Mouse (Mus musculus) intestine, embryonic 14.5 days (tissue): Measurements from ENCODE around the gene 4933406M09Rik. TPM values are rescaled to one million over a fixed set of nuclear protein-coding genes. Genes with fewer than 3 reads are reported as not detected.

Experiments used
- ATAC-seq: fragments of 200-750 bp; cut with Nextera tagmentation; replicated peaks from 2 replicates; pipeline ENCODE4 v1.8.0; 2017; ENCODE audit warnings: low read depth, moderate number of reproducible peaks, moderate TSS enrichment, moderate library complexity; ENCODE audit not compliant: low FRiP score, low TSS enrichment
- DNase-seq: peaks from one replicate; pipeline ENCODE4 v3.0.0-alpha.2; 2018; ENCODE audit warnings: low spot score
- H3K27ac ChIP-seq: fragments of 300-500 bp; sonication (generic); 2 replicates; pipeline ENCODE4 v1.5.1; 2014; ENCODE audit warnings: low read depth, mild to moderate bottlenecking, control low read depth
- H3K27me3 ChIP-seq: fragments of 300-500 bp; sonication (generic); replicated peaks from 2 replicates; pipeline ENCODE4 v1.6.1; 2014; ENCODE audit warnings: low read length, control low read depth; ENCODE audit not compliant: control insufficient read depth, insufficient read depth
- H3K36me3 ChIP-seq: fragments of 300-500 bp; sonication (generic); 2 replicates; pipeline ENCODE4 v1.6.1; 2014; ENCODE audit warnings: low read length, control low read depth; ENCODE audit not compliant: control insufficient read depth, insufficient read depth
- H3K4me1 ChIP-seq: fragments of 300-500 bp; sonication (generic); replicated peaks from 2 replicates; pipeline ENCODE4 v1.6.1; 2014; ENCODE audit warnings: low read length, control low read depth, mixed read lengths; ENCODE audit not compliant: control insufficient read depth, insufficient read depth
- H3K4me2 ChIP-seq: fragments of 300-500 bp; sonication (generic); 2 replicates; pipeline ENCODE4 v1.6.1; 2014; ENCODE audit warnings: low read length
- H3K4me3 ChIP-seq: fragments of 300-500 bp; sonication (generic); 2 replicates; pipeline ENCODE4 v1.5.1; 2014; ENCODE audit warnings: low read depth, low read length, control low read depth, mixed read lengths
- H3K9ac ChIP-seq: fragments of 300-500 bp; sonication (generic); 2 replicates; pipeline ENCODE4 v1.6.1; 2014; ENCODE audit warnings: mild to moderate bottlenecking, low read length
- H3K9me3 ChIP-seq: fragments of 300-500 bp; sonication (generic); 2 replicates; pipeline ENCODE4 v1.6.1; 2016; ENCODE audit warnings: low read length, control low read depth; ENCODE audit not compliant: control insufficient read depth
- WGBS: fragments of 180-500 bp; shearing (Covaris S2); extraction: QIAGEN DNeasy Blood & Tissue Kit; methylation state at CpG from one replicate; pipeline ENCODE4 v1.1.7; 2014; 5-methylcytosine and 5-hydroxymethylcytosine counted together
- polyA plus RNA-seq: library from polyadenylated mRNA; unstranded; fragments of >200 nt; fragmentation: Nextera tagmentation; extraction: Ambion mirVana; gene quantifications from 2 replicates; pipeline ENCODE4 v1.2.1, GENCODE M21; 2014

Gene 4933406M09Rik
- polyA plus RNA-seq, 1 experiment from 2014 or later, result not detected

- DNase-seq (peak; percentile 97), ATAC-seq (peak; percentile 93)
- peak overlapping the region; percentile 6; the same call in 1 of the 2 replicates for H3K27ac ChIP-seq
- no peaks in the 10 kb centered on the region for H3K9me3 ChIP-seq
- peak overlapping the region; percentile 87 for H3K4me2 ChIP-seq
- H3K4me3 ChIP-seq, result peak overlapping the region; percentile 41
- H3K9ac ChIP-seq, result peak overlapping the region; percentile 36
- no peaks in the 10 kb centered on the region for H3K27me3 ChIP-seq
- no peaks in the 10 kb centered on the region for H3K4me1 ChIP-seq
- peaks cover 31% of the 10 kb centered on the region for H3K36me3 ChIP-seq
- under 1% methylated on average over 54 of the region's 54 CpGs for WGBS
Measured at GRCm38 (mm10) chr1:134344005-134344950, 41.5 kb upstream of the 4933406M09Rik start.

- no peak for DNase-seq
- Histone ChIP-seq H3K27ac (peak overlapping the region; percentile 6; the same call in 1 of the 2 replicates), H3K4me3 (peak overlapping the region; percentile 41), H3K4me2 (peak overlapping the region; percentile 87), H3K9me3 (no peaks in the 10 kb centered on the region), H3K27me3 (no peaks in the 10 kb centered on the region), H3K4me1 (no peaks in the 10 kb centered on the region), H3K9ac (no peak overlapping the region), H3K36me3 (peaks cover 39% of the 10 kb centered on the region)
- no peak for ATAC-seq
- WGBS, result 70% methylated on average over 4 of the region's 4 CpGs
Measured at GRCm38 (mm10) chr1:134345075-134345474, 40.7 kb upstream of the 4933406M09Rik start.

GRCm38 (mm10) chr1:134347791-134348190 is 37.9 kb upstream of the 4933406M09Rik start:
- 86% methylated on average over 9 of the region's 9 CpGs for WGBS
- H3K36me3 ChIP-seq, result peaks cover 66% of the 10 kb centered on the region

GRCm38 (mm10) chr1:134353326-134353725 is 32.4 kb upstream of the 4933406M09Rik start:
- Histone ChIP-seq H3K4me3 (no peak overlapping the region), H3K9ac (no peak overlapping the region), H3K27ac (no peak overlapping the region), H3K4me1 (no peaks in the 10 kb centered on the region), H3K9me3 (no peaks in the 10 kb centered on the region), H3K36me3 (peaks cover 96% of the 10 kb centered on the region), H3K4me2 (no peak overlapping the region), H3K27me3 (no peaks in the 10 kb centered on the region)
- no peak for ATAC-seq
- WGBS, result 94% methylated on average over 2 of the region's 2 CpGs
- DNase-seq, result no peak

More at GRCm38 (mm10) chr1:134347791-134348190, 37.9 kb upstream of the 4933406M09Rik start:
- Histone ChIP-seq H3K27me3 (no peaks in the 10 kb centered on the region), H3K4me1 (no peaks in the 10 kb centered on the region), H3K9me3 (no peaks in the 10 kb centered on the region), H3K4me2 (no peak overlapping the region), H3K27ac (no peak overlapping the region), H3K4me3 (no peak overlapping the region), H3K9ac (no peak overlapping the region)
- DNase-seq (no peak), ATAC-seq (no peak)

GRCm38 (mm10) chr1:134357461-134357860 is 28.3 kb upstream of the 4933406M09Rik start:
- DNase-seq, result no peak
- Histone ChIP-seq H3K27ac (no peak overlapping the region), H3K9me3 (no peaks in the 10 kb centered on the region), H3K4me2 (no peak overlapping the region), H3K27me3 (no peaks in the 10 kb centered on the region), H3K4me3 (no peak overlapping the region), H3K4me1 (peaks cover 7% of the 10 kb centered on the region), H3K9ac (no peak overlapping the region), H3K36me3 (peaks cover 81% of the 10 kb centered on the region)
- no peak for ATAC-seq
- WGBS, result 54% methylated on average over 4 of the region's 4 CpGs

- Histone ChIP-seq H3K36me3 (peaks cover 50% of the 10 kb centered on the region), H3K27ac (no peak overlapping the region), H3K4me3 (peak overlapping the region; percentile 97), H3K4me2 (peak overlapping the region; percentile 87), H3K4me1 (peaks cover 7% of the 10 kb centered on the region), H3K9ac (peak overlapping the region; percentile 94; the same call in 1 of the 2 replicates), H3K27me3 (no peaks in the 10 kb centered on the region), H3K9me3 (no peaks in the 10 kb centered on the region)
- no peak for DNase-seq
- 72% methylated on average over 7 of the region's 7 CpGs for WGBS
- ATAC-seq, result no peak
Measured at GRCm38 (mm10) chr1:134360656-134361055, 25.1 kb upstream of the 4933406M09Rik start.

- Histone ChIP-seq H3K9ac (peak overlapping the region; percentile 94), H3K4me2 (peak overlapping the region; percentile 87), H3K36me3 (peaks cover 43% of the 10 kb centered on the region), H3K9me3 (no peaks in the 10 kb centered on the region), H3K27me3 (no peaks in the 10 kb centered on the region), H3K4me1 (peaks cover 7% of the 10 kb centered on the region), H3K4me3 (peak overlapping the region; percentile 97), H3K27ac (peak overlapping the region; percentile 82)
- under 1% methylated on average over 39 of the region's 44 CpGs for WGBS
- DNase-seq, result no peak
- peak; percentile 87 for ATAC-seq
Measured at GRCm38 (mm10) chr1:134361195-134361856, 24.4 kb upstream of the 4933406M09Rik start.

- peak; percentile 96 for DNase-seq
- ATAC-seq, result peak; percentile 97
- peak within 1 kb of the TSS; percentile 94 for H3K9ac ChIP-seq
- H3K27me3 ChIP-seq, result no peaks in the 10 kb centered on the region
- H3K4me2 ChIP-seq, result peak within 1 kb of the TSS; percentile 89
- H3K4me1 ChIP-seq, result peaks cover 7% of the 10 kb centered on the region
- H3K27ac ChIP-seq, result peak within 1 kb of the TSS; percentile 82
- no peaks in the 10 kb centered on the region for H3K9me3 ChIP-seq
- peak within 1 kb of the TSS; percentile 97 for H3K4me3 ChIP-seq
- WGBS, result under 1% methylated on average over 37 of the region's 38 CpGs
- H3K36me3 ChIP-seq, result peaks cover 38% of the 10 kb centered on the region
Measured at GRCm38 (mm10) chr1:134361857-134362212, 23.9 kb upstream of the 4933406M09Rik start, which contains the start of gene Tmem183a. Gene Tmem183a (minus strand): TSS chr1:134361979.
